Mouse (Mus musculus) gastrocnemius, postnatal 10 days (tissue): ENCODE measurements around the gene Dusp1. TPM values are rescaled to one million over a fixed set of nuclear protein-coding genes. Genes with fewer than 3 reads are reported as not detected.

Experiments used
- DNase-seq: peaks from one replicate; pipeline ENCODE4 v3.0.0; 2021; ENCODE audit warnings: mixed read lengths
- total RNA-seq, 2 experiments: library from RNA; stranded (reverse); gene quantifications; 2 replicates each; pipeline ENCODE4 v1.2.3; 2021

Gene Dusp1
- total RNA-seq, 2 experiments from 2014 or later, result 40.3 to 43.3 TPM

DNA sequence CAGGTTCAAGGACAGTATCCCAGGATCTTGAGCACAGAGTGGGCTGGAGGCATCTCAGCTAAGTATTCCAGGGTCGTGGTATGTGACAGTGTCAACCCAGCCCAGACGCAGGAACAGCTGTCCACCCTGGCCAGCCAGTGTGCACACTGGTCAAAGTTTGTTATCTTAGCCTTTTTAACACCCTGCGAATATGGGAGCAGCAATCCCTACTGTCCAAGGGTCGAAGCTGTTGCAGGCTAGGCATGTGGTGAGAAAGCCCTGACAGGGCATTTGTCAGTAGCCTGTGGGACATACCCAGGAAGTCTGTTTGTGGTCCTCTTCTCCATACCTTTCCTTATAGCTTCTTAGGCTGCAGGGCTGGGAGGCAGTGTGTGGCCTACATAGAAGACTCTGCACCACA lies 22.1 kb upstream of the Dusp1 start:
- no peak for DNase-seq

DNA sequence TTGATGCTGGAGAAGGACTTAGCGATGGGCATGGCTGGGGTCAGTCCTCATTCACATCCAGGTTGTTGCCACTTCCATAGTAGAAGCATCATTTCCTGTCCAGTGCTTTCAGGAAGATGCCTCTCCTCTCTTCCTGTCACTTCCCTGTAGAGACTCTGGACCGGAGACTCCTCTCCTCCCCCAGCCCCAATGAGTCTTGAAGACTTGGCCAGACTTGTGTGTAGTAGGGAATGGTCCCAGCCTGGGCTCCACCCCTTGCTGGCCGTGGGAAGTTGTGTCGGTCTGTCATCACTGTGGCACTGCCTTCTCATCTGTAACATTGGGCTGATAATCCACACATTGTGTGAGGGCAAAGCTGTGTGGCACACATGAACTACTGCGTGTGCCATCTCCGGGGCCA lies 21.7 kb upstream of the Dusp1 start:
- DNase-seq, result no peak

DNA sequence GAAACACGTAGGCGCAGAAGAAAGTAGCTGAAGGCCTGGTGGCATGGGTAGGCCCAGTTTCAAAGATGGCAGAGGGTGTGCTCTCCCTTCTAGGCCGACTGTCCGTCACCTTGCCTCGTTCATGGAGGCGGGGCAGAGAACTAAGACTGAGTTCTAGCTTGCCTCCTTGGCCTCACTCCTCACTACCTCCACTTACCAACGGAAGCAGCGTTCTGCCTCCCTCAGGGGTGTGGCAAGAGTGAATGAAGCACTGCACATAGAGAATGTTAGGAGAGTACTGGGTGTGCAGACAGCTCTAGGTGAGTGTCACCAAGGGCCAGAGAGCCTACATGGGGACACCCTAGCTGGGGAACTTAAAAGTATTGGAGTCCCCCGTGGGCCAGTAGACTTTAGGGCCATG lies 21.1 kb upstream of the Dusp1 start:
- no peak for DNase-seq

DNA sequence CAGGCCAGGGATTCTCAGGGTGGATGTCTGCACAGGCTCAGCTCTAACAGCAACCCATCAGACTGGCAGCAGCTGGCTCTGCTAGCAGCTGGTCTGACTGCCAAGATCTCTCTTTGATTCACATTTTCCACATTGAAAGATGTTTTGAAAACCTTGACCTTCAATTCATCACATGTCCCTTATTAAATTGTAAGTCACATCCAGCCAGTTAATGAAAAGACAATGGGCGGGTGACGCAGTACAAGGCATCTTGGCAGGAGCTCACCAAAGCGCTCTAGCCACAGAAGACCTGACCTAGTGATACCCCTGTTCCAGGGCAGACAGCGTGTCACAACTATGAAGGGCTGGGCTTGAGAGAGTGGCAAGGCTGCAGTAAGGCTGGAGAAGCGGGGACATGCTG lies 20.4 kb upstream of the Dusp1 start:
- no peak for DNase-seq

DNA sequence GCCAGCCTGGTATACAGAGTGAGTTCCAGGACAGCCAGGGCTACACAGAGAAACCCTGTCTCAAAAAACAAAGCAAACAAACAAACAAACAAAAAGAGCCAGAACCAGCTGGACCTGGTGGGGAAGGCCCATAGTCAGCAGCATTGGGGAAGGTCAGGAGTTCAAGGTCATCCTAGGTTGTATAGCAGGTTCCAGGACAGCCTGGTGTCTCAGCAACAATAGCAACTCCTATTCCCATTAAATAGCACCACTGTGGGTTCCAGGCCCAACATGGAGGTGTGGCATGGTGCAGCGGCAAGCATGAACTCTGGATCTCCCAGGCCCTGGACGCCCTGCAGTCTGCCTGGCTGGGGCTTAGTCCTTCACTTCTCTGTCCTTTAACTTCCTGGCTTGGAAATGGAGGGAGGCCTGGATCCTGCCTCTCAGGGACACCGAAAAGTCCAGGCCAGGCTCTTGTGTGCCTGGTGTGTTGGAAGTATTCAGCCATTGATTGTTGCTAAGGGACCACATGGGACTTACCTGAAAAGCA lies 19.0 kb upstream of the Dusp1 start:
- no peak for DNase-seq

DNA sequence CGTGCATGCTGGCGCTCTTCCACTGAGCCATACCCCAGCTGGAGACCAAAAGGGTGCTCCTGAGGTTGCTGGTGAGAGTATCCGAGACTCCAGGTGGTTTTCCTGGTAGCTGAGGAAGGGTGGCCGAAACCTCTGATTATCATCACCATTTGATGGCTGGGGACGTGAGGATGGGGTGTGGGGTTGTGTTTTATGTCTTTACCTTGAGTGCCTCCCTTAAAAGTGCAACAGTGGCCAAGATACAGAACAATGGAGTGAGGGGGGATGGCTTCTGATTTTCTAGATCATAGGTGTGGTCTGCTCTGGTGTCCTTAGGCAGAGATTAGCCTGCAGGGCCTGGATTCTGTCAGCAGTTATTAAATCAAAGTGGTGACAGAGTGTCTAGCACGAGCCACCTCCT lies 17.5 kb upstream of the Dusp1 start:
- DNase-seq, result no peak

DNA sequence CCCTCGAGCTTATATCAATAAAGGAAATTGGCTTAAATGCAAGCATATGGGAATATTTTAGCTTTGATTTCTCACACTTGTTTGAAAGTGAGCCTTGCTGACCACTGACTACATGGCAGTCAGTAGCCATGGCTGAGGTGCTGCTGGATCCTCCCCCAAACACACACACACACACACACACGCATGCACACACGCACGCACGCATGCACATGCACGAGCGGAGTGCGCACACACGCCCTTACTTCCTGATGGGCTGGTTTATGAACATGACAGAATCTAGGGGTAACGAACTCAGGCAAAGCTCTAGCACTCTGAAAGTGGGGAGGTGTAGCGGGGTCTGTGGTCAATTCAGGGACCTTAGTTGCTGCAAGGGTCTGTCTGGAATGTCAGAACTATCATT lies 16.8 kb upstream of the Dusp1 start:
- DNase-seq, result no peak

DNA sequence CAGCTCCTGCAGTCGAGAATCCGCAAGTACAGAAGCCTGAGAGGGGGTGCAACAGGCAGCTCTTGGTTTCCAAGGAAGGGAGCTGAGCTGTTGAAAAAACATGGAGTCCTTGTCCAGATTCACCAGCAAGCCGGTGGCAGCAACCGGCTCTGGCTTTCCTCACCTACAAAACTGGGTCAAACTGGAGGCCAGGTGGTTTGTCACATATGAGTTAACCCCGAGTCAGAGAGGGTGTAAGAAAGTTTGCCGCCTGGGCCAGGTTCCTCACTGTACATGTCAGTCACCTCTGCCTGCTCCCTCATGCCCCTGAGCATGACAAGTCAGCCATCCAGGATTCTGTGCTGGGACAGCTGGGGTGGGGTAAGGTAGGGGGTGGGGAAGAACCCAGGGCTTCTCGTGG lies 16.2 kb upstream of the Dusp1 start:
- no peak for DNase-seq

DNA sequence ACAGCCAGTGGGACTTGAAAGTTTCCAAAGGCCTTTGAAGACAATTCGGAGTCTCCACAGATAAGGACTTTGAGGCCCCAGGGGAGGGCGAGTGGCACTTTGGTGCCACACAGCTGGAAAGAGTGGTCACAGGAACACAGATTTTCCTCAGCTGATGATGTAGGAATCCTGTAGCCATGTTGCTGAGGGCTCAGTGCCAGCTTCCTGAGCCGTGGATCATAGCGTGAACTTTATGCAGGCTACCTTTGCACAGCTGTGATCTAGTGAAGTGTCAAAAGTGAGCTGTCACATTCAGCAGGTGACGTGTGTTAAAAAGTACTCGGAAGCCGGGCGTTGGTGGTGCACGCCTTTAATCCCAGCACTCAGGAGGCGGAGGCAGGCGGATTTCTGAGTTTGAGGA lies 15.4 kb upstream of the Dusp1 start:
- no peak for DNase-seq

DNA sequence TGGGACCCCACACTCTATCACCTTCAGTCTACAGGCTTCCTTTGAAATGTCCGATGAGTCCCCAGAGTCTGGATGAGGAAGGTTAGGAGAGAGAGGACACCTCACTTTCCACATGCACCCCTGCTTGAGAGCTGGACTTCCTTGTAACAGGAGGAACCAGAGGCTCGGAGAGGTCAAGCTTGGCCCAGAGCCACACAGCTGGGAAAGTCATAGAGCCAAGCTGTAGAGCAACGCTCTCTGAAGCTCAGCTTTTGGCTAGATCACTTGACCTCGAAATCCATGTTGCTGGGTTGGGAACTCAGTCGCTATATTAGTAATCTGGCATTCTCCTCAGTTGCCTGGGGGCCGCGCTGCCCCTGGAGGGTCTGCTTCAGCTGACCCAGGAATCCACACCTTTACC lies 14.9 kb upstream of the Dusp1 start:
- DNase-seq, result peak; percentile 83

DNA sequence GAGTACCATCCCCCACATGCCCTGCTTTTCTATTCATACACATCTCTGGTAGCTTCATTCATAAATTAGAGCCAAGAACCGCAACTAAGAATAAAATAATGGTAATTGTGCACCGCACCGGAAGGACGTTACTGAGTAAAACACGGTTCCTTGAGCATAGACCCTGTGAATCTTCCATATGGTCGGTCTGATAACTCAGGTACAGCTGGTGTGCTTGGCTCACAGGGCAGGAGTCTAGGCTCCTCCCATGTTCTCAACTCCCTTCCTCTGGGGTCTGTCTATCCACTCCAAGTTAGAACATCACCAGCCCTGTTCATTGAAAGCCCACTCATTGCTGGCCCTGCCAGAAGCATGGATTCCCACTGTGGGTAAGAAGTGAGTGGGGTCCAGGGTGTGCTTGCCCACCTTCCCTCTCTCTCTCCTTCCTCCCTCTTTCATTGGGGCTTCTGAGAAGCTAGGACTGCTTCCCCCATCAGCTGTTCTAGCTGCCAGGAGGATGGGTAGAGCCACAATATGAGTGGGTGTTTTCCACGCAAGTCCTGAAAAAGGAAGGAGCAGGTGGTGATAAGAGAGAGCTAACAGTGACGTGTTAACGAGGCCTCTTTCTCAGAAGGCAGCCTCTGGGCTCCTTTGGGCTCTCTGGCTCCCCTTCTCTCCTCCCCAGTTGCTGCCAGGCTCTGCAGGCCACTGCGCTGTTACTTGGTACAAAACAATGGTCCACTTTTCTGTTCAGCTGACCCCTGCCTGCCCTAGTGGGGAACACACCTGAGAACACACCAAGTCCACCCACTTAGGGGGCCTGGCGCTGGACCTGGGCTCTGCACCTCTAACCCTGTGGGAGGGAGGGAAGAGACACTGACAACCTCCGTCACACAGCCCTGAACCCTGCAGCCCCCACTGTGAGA lies 14.1 kb upstream of the Dusp1 start:
- no peak for DNase-seq

DNA sequence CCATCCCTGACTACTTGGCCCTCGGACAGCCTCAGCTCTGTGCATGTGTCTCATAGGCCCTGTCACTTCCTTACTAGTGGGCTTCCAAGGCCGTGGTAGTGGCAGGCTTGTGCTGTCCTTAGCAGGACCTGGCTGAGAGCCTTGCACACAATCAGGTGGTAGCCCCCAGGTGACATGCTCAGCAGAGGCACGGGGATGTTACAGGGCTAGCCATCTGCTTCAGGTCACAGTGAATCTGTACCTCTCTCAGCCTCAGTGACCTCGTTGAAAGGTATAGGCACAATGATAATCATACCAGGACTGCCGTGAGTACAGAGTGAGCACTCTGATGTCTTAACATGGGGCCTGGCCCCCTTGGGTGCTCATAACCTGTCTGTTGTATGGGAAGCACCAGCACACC lies 12.8 kb upstream of the Dusp1 start:
- DNase-seq, result no peak

DNA sequence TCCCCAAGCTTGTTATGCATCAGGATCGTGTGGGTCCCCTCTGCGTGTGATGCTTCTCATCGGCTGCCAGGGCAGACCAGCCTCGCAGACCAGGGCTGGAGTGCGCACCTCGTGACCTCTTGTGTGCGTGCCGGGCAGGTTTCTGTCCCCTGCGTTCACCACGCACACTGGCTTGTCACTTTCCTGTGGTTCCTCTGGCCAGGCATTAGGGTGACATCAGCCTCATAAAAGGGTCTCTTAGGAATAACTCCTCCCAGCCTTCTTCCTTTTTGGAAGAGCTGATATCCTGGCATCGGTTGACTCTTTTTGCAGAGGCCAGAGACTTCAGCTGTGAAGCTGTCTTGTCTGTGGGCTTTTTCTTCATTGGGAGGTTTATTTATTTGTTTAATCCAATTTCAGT lies 12.2 kb upstream of the Dusp1 start:
- no peak for DNase-seq

DNA sequence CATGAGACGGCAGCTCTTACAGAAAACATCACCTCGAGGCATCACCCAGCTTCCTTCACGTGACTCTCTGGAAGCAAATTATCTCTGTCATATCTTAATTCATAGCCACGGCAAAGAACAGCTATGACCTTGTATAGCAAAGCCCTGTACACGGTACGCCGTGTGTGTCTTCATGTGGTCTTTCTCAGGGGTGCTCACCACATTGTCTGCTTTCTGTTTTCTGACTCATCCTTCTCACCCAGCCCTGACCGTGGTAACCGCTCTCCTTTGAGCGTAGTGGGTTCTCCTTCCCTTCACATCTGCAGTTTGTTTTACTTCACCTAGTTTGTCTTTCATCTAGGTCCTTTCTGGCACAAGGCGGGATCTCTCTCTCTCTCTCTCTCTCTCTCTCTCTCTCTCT lies 10.3 kb upstream of the Dusp1 start:
- no peak for DNase-seq

DNA sequence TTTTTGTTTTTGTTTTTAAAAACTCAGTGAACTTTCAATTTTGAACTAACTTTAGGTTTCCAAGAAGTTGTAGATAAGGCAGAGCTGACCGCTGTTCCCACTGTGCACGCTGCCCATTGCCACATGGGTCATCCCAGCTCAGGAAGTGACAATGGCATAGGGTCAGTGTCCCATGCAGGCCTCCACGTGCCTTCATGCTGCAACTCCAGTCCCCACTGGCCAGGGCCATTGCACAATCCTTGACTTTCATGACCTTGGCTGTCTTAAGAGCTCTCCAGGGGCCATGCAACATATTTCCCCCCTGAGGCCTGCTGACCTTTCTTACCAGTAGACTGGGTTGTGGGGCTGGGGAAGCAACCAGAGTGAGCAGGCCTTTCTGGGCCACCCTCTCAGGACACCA lies 9.4 kb upstream of the Dusp1 start:
- DNase-seq, result no peak

DNA sequence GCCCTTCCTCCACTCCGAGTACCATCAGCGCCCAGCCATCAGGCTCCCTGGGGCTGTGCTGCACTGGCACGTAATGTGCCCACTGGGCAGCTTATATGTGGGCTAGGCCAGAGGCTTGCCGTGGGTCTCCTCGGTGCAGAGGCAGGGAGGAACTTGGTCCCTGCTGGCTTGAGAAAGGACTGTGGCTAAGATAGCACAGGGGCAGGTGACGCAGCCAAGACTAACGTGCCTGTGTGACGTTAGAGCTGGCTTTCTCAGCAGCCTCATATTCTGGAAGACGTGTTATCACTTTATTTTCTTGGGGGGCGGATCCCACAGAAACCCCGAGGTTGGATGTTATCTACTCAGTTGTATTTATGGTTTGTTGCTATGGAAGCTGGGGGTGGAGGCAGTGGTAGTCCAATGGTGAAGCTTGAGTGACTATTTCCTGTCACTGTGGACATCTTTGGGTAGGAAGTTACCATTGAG lies 8.8 kb upstream of the Dusp1 start:
- DNase-seq, result no peak

DNA sequence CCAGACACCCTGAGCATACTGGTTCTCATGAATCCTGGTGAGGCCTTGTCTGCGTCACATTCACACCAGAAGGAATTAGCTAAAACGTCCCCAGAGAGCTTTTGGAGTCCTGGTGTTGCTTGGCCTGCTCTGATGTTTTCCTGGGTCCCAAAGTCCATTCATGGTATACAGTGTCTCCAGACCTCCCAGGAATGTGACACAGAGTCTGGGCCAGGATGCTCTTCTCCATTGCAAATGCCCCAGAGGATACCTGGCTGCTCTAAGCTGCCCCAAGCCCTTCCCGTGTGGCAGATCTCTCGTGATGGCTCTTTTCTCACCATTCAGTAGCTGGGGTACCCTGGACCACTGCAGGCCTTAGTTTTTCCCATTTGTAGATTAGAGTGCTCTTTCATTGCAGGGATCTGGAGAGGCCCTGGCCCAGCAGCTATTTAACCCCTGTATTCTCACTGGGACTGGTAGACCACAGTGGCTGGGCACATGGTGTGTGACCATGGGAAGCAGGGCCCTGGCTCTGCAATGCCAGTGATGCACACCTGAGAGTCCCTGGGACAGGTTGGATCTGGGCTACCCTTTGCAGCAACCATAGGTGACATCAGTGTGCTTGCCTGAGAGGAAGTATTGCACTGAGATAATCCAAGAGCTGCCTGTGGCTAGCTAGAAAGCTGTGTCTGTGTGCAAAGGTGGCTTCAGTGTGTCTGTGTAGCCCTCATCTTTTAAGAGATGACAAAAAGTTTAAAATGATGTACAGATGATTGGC lies 7.8 kb upstream of the Dusp1 start:
- no peak for DNase-seq

DNA sequence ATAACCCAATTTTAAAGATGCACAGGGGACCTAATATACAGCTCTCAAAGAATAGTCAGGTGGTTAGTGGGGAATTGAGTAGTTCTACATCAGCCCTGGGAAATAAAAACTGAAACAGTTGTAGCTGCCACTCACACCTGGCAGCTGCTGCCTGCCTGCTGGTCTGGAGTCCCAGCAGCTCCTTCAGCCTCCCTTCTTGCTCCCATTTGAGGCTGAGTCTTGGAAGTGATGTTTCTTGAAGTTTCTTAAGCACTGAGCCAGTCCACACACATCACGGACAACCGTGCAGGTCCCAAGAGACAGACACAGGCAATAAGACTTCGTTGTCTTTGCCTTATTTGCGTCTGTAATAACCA lies 5.9 kb upstream of the Dusp1 start:
- no peak for DNase-seq

DNA sequence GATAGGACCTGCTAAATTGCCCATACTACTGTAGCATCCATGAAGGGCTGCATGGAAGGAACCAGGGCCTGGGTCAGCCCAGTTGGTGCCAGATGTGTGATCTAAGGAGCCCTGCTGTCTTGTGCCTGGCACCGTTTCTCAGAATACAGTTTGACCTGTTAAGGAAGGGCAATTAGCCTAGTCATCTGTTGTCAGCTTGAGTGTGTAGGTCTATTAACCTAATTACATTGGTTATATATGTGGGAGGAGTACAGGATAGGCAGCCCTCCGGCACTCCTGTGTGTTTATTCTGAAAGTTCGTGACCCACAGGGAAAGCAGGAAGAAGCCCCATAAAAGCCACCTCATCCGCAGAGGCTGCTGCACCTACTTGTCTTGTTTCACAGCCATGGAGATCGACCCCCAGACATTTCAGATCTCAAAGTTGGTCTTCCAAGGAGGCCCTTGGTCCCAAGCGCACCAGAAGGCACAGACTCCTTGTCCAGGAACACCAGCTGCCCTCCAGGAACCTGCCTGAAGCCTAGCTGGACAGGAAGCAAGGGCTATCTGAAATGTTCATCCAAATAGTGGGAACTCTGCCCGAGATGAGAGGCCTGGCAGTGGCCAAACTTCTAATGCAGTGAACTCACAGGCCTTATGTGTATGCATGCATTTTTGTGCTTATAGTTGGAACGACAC lies 5.4 kb upstream of the Dusp1 start:
- no peak for DNase-seq

DNA sequence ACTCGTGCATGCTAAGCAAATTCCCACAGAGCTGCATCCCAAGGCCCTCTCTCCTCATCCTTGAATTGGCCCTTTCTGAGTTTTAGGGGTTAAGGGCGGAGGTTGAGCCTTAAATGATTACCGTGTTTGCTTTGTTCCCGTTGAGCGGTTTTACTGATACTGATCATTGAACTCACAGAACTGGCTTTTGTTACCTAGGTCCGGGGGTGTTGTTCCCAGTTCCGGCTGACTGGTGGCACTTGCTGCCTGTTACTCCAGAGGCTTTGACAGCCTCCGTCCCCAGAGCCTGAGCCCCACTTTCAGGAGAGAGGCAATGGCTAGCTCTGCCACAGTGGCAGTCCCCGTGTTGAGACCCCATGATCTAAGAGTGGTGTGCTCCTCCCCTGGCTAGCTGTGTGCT lies 2.5 kb upstream of the Dusp1 start:
- no peak for DNase-seq

DNA sequence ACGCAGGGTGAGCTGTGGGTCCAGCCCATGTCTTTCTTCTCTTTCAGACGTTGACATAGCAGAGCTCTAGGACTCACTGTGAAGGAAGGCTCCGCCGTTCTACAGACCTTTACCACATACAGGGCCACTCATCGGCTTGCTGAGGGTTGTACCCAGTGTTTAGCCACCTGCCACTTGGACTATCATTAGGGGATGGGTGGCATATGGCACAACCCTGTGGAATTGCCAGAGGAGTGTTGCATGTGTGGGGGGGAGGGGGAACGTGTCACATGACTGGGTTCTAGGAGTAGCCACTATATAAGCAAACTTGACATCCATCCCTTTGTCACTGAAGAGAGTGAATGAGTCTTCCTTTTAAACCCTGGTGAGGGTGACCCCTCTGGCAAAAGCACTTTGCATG lies 1.5 kb upstream of the Dusp1 start:
- DNase-seq, result no peak

DNA sequence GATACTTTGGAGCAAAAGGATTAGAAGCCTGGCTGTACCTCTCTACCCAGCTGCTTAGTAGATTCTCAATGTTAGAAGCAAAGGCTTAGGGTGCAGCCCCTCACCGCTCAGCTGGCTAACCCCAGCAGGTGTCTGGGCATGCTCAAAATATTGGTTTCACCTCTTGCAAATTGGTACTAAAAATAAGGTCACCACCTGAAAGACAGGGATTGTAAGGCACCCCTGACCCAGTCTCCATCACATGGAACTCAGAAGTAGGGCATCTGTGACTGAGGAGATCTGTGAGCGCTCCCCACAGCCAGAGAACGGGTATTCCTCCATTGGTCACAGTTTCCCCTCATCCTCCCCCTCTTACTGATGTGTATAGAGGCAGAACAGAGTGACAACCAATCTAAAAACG lies 364 bp upstream of the Dusp1 start:
- DNase-seq, result no peak

DNA sequence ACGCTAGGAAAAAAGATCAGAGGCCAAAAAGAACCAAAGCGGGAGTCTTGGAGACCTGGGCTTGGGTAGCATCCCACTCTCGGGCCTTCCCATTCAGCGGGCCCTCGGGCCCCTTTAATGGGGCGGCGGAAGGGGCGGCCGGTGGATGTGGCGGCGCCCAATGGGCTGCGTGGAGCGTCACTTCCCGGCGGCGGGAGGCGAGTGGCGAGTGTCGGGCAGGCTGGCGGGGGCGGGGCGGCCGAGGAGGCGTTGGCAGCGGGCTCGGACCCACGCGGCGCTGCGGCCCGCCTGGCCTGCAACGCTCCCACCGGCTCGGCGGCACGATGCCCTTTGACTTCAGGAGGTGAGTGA lies 663 bp downstream of the Dusp1 start, which contains the start of gene Ergic1:
TSS of gene Ergic1 (plus strand) at position 200 of the 351 bp plus-strand sequence.
- DNase-seq, result peak; percentile 94
